Mouse (Mus musculus): Measurements from ENCODE around the gene Pgbd5. TPM values are rescaled to one million over a fixed set of nuclear protein-coding genes. Genes with fewer than 3 reads are reported as not detected.

Gene Pgbd5
- total RNA-seq, 2 experiments from 2014 or later: 261 to 272 TPM

Other genes starting within 250 kb of the Pgbd5 start
- gene Galnt2, start 208.3 kb downstream of the Pgbd5 start, total RNA-seq (2021): 10 to 100 TPM; 35.5 to 45.9 TPM
- gene Cog2, start 81.1 kb upstream of the Pgbd5 start, total RNA-seq (2021): 10 to 100 TPM; 37.2 to 48.5 TPM
- gene Agt, start 130.0 kb upstream of the Pgbd5 start, total RNA-seq (2021): 10 to 100 TPM; 37.0 to 47.2 TPM
- gene Capn9, start 136.5 kb upstream of the Pgbd5 start, total RNA-seq (2021): under 1 TPM; 0.17 to 0.40 TPM
- gene 2310022B05Rik, start 223.7 kb upstream of the Pgbd5 start, total RNA-seq (2021): 10 to 100 TPM; 83.2 to 86.9 TPM

All from layer of hippocampus, postnatal 25 days (tissue).